ENCODE assay signal across 16 mouse cellular contexts in the genomic region with DNA sequence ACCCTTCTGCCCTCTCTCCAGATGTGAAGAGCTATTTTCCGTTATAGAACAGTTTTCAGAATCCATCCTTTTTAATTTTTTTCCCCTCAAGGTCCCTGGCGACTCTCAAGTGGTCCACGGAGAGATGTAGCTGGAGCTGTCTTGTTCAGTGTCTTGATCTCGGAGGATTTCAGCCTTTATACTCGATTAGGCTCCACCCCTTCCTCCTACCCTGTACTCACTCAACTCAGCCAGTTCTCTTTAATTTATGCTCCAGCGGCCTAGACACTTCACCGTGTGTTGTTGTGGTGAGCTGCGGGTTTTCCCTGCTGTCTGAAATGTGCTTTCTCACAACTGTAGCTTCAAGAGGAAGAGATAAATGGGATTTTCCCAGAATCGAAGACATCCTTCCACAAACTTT. TPM values are rescaled to one million over a fixed set of nuclear protein-coding genes. Genes with fewer than 3 reads are reported as not detected.
DNase-seq lines count a peak whose midpoint lies in the region; ATAC-seq and TF ChIP-seq lines count a peak whose summit lies in the region.
"Had no signal": no experiment of that assay in that cellular context is flagged by ENCODE, and none has a peak within 500 bp of the region (broad histone marks: within the 10 kb centered on the region; RNA-seq: fewer than 3 reads in every experiment).

A gene (minus strand): TSS at position 217 of the 400 bp plus-strand sequence.

- ATAC-seq in hindbrain, embryonic 12.5 days (ENCODE audit: low FRiP score) = no peak
- ATAC-seq: intestine, embryonic 16.5 days had no signal

- peak; percentile 94 for DNase-seq in 416B (ENCODE audit: low read depth)
- no peak for DNase-seq in lung, adult 2 months
- DNase-seq in spleen, adult 12 weeks (ENCODE audit: low spot score) = peak; percentile 45
- no peak for DNase-seq in urinary bladder, postnatal 25 days (ENCODE audit: low spot score)
- DNase-seq in cerebellum, adult 8-10 months = no peak
- no peak for DNase-seq in gastrocnemius, postnatal 4 days (ENCODE audit: low spot score in 2 of 2)
- DNase-seq: cerebellum, adult 9-11 months had no signal

- H3K4me3 ChIP-seq in bone marrow, adult 2 months (replicated peaks; ENCODE audit: control insufficient read depth, low read depth, low read length) = peak within 1 kb of the TSS; percentile 55
- peak within 1 kb of the TSS; percentile 24 for H3K4me3 ChIP-seq in lung, adult 2 months (replicated peaks; ENCODE audit: extremely low read depth, low read depth, low read length)
- no peak within 1 kb of the TSS for H3K4me3 ChIP-seq in hindbrain, embryonic 12.5 days
- H3K4me3 ChIP-seq: erythroblast, embryonic 14.5 days; heart, adult 2 months; lung, embryonic 15.5 days; stomach, embryonic 15.5 days had no signal

- H3K27ac ChIP-seq in bone marrow, adult 2 months (ENCODE audit: control insufficient read depth, insufficient read depth, low read depth, low read length, poor library complexity) = no peak within 1 kb of the TSS
- H3K27ac ChIP-seq in hindbrain, embryonic 12.5 days = no peak within 1 kb of the TSS
- H3K27ac ChIP-seq: heart, adult 2 months; lung, embryonic 15.5 days; stomach, embryonic 15.5 days had no signal

- H3K36me3 ChIP-seq in hindbrain, embryonic 12.5 days = no peaks in the 10 kb centered on the region
- H3K36me3 ChIP-seq: lung, embryonic 15.5 days; stomach, embryonic 15.5 days had no signal

- H3K27me3 ChIP-seq in hindbrain, embryonic 12.5 days = no peaks in the 10 kb centered on the region
- H3K27me3 ChIP-seq: lung, embryonic 15.5 days; stomach, embryonic 15.5 days had no signal

- H3K4me1 ChIP-seq in bone marrow, adult 2 months (ENCODE audit: control insufficient read depth, insufficient read depth, low read length) = peaks cover 3% of the 10 kb centered on the region
- no peaks in the 10 kb centered on the region for H3K4me1 ChIP-seq in lung, adult 2 months (ENCODE audit: control insufficient read depth, insufficient read depth, low read length)
- H3K4me1 ChIP-seq in hindbrain, embryonic 12.5 days = no peaks in the 10 kb centered on the region
- H3K4me1 ChIP-seq: lung, embryonic 15.5 days; stomach, embryonic 15.5 days had no signal

- no peak for TF ChIP-seq CTCF in bone marrow, adult 2 months (IDR thresholded peaks at IDR 0.05; ENCODE audit: control insufficient read depth, insufficient read depth, low read length)
- no peak for TF ChIP-seq CTCF in lung, adult 2 months (IDR thresholded peaks at IDR 0.05; ENCODE audit: insufficient read depth, low read length)

- 3% methylated on average over 9 of the region's 9 CpGs for WGBS in bone marrow, adult 2 months
- WGBS in lung, adult 2 months = 51% methylated on average over 9 of the region's 9 CpGs
- 78% methylated on average over 9 of the region's 9 CpGs for WGBS in hindbrain, embryonic 12.5 days

- no peak within 1 kb of the TSS for H3K9ac ChIP-seq in hindbrain, embryonic 12.5 days
- H3K9ac ChIP-seq: lung, embryonic 15.5 days; stomach, embryonic 15.5 days had no signal

- H3K4me2 ChIP-seq in hindbrain, embryonic 12.5 days (replicated peaks) = no peak within 1 kb of the TSS
- H3K4me2 ChIP-seq: lung, embryonic 15.5 days; stomach, embryonic 15.5 days had no signal

- H3K9me3 ChIP-seq in hindbrain, embryonic 12.5 days (replicated peaks) = no peaks in the 10 kb centered on the region
- H3K9me3 ChIP-seq: lung, embryonic 15.5 days; stomach, embryonic 15.5 days had no signal

- 0 out of 2 replicates have a peak, but pooled peaks have one; percentile 46 for TF ChIP-seq POLR2A in bone marrow, adult 2 months (IDR thresholded peaks at IDR 0.05; ENCODE audit: borderline replicate concordance, control insufficient read depth, low read depth, low read length)
- TF ChIP-seq POLR2A in lung, adult 2 months (IDR thresholded peaks at IDR 0.05; ENCODE audit: borderline replicate concordance, extremely low read depth, low read depth, low read length) = no peak

RNA-seq across cellular contexts. Expression of the gene that starts here (rescaled TPM):
- 4.8 and 4.9 TPM in 2 replicates for polyA plus RNA-seq in bone marrow, adult 2 months (2011; ENCODE audit: insufficient read depth, insufficient read length, low replicate concordance, missing spikeins)
- 0.54 and 1.3 TPM in 2 replicates for polyA plus RNA-seq in lung, adult 2 months (2012; rRNA removed)
- polyA plus RNA-seq in hindbrain, embryonic 12.5 days (2016; fragmentation: Nextera tagmentation; extraction: Ambion mirVana) = 0.22 TPM in 1 of 2 replicates, not detected in the other
- total RNA-seq in gastrocnemius, postnatal 4 days (2021) = under 1 TPM; 0.18 to 0.34 TPM
- total RNA-seq: layer of hippocampus, postnatal 14 days had no signal
- polyA plus RNA-seq: neural tube, embryonic 14.5 days had no signal

Comparison
In these comparisons a context has a peak if more than half of its experiments do, and no peak if none do; other contexts are left out.
1. DNase-seq: peak in 416B (single experiment) and spleen, adult 12 weeks (single experiment); none in lung, adult 2 months (single experiment), urinary bladder, postnatal 25 days (single experiment), cerebellum, adult 8-10 months (single experiment) and gastrocnemius, postnatal 4 days (0 of 2).